Mouse (Mus musculus) erythroblast, embryonic 14.5 days (primary cell): ENCODE results near the gene Map3k7.

ENCODE experiments used
- GATA1 ChIP-seq: IDR thresholded peaks from 2 replicates; pipeline ENCODE4 v1.6.1; 2012; ENCODE audit warnings: low read length, inconsistent platforms, mixed read lengths
- TAL1 ChIP-seq: IDR thresholded peaks from 3 replicates; pipeline ENCODE4 v1.6.1; 2012; ENCODE audit warnings: low read length, inconsistent platforms, mixed read lengths

- TF ChIP-seq GATA1 (no peak), TAL1 (no peak)
Measured at GRCm38 (mm10) chr4:31965208-31965607, 1.3 kb downstream of the Map3k7 start.
